ENCODE assay signal across 8 mouse cellular contexts in the genomic region with DNA sequence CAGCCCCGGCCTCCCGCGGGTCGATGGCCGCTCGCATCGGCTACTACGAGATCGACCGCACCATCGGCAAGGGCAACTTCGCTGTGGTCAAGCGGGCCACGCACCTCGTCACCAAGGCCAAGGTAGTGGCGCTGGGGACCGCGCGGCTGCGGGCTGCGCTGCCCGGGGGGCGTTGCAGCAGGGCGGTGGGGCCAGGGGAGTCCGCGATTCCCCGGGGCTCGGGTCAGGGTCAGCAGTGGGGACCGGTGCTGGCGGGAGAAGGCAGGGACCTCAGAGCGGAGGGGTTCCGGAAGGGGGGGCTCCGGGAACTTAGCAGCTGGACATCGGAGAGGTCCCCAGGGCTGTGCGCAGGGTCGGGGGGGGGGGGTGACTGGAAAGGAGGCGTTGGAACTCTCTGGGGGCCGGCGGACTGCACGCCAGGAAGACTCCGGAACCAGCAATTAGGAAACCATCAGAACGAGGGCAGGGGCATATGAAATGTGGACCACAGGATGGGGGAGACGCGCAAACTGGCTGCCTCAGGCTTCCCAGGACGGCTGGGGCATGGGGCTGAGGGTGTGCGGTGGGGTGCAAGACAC. TPM values are rescaled to one million over a fixed set of nuclear protein-coding genes. Genes with fewer than 3 reads are reported as not detected.
A peak's percentile ranks its signal among the peaks of the same experiment; 100 is the strongest.
DNase-seq lines count a peak whose midpoint lies in the region; ATAC-seq and TF ChIP-seq lines count a peak whose summit lies in the region.

No protein-coding gene starts in this region.

- peak overlapping the region; percentile 95 for H3K9ac ChIP-seq in embryonic facial prominence, embryonic 15.5 days
- peak overlapping the region; percentile 95 for H3K9ac ChIP-seq in hindbrain, embryonic 11.5 days (ENCODE audit: low read depth, low read length)
- peak overlapping the region; percentile 97 for H3K9ac ChIP-seq in limb, embryonic 14.5 days (ENCODE audit: low read depth, low read length, severe bottlenecking)
- H3K9ac ChIP-seq in midbrain, postnatal 0 days (replicated peaks; ENCODE audit: low read length, poor library complexity, severe bottlenecking): peak overlapping the region; percentile 97

- DNase-seq in lung, adult 18-20 months: peak; percentile 44 to 45
- no peak for DNase-seq in lung, postnatal 25 days (ENCODE audit: low spot score)
- DNase-seq in ZHBTc4 (ENCODE audit: low read depth, low spot score): peak; percentile 54
- DNase-seq in hindbrain, embryonic 11.5 days (ENCODE audit: low spot score): peak; percentile 64
- no peak for DNase-seq in limb, embryonic 14.5 days (ENCODE audit: low spot score)
- no peak for DNase-seq in midbrain, postnatal 0 days (ENCODE audit: low spot score)
- DNase-seq in thymus, postnatal 4 days: peak; percentile 66

- H3K4me2 ChIP-seq in embryonic facial prominence, embryonic 15.5 days (replicated peaks): peak overlapping the region; percentile 75
- H3K4me2 ChIP-seq in hindbrain, embryonic 11.5 days (replicated peaks; ENCODE audit: low read depth, low read length): peak overlapping the region; percentile 74
- H3K4me2 ChIP-seq in limb, embryonic 14.5 days (replicated peaks; ENCODE audit: low read depth, low read length, severe bottlenecking): peak overlapping the region; percentile 81
- peak overlapping the region; percentile 90 for H3K4me2 ChIP-seq in midbrain, postnatal 0 days (ENCODE audit: low read depth, low read length, poor library complexity, severe bottlenecking)

- peaks cover 41% of the 10 kb centered on the region for H3K4me1 ChIP-seq in embryonic facial prominence, embryonic 15.5 days
- H3K4me1 ChIP-seq in hindbrain, embryonic 11.5 days (replicated peaks; ENCODE audit: control insufficient read depth, insufficient read depth, low read length): peaks cover 4% of the 10 kb centered on the region
- peaks cover 34% of the 10 kb centered on the region for H3K4me1 ChIP-seq in limb, embryonic 14.5 days (ENCODE audit: control insufficient read depth, insufficient read depth, low read length)
- peaks cover 6% of the 10 kb centered on the region for H3K4me1 ChIP-seq in midbrain, postnatal 0 days (ENCODE audit: insufficient read depth, low read length)

- no peak for TF ChIP-seq CTCF in midbrain, postnatal 0 days (IDR thresholded peaks at IDR 0.05)

- no peaks in the 10 kb centered on the region for H3K27me3 ChIP-seq in embryonic facial prominence, embryonic 15.5 days
- H3K27me3 ChIP-seq in hindbrain, embryonic 11.5 days (ENCODE audit: control insufficient read depth, insufficient read depth, low read length): no peaks in the 10 kb centered on the region
- no peaks in the 10 kb centered on the region for H3K27me3 ChIP-seq in limb, embryonic 14.5 days (ENCODE audit: control insufficient read depth, insufficient read depth, low read length)
- H3K27me3 ChIP-seq in midbrain, postnatal 0 days (ENCODE audit: insufficient read depth, low read length): no peaks in the 10 kb centered on the region

- H3K4me3 ChIP-seq in embryonic facial prominence, embryonic 15.5 days (replicated peaks): peak overlapping the region; percentile 82
- H3K4me3 ChIP-seq in hindbrain, embryonic 11.5 days (ENCODE audit: low read depth, low read length): peak overlapping the region; percentile 94
- peak overlapping the region; percentile 99 for H3K4me3 ChIP-seq in limb, embryonic 14.5 days (replicated peaks; ENCODE audit: low read length)
- H3K4me3 ChIP-seq in midbrain, postnatal 0 days (ENCODE audit: low read depth, low read length): peak overlapping the region; percentile 99

- TF ChIP-seq POLR2A in limb, embryonic 14.5 days (IDR thresholded peaks at IDR 0.05; ENCODE audit: borderline replicate concordance, extremely low read depth, insufficient read depth, insufficient read length): no peak

- H3K9me3 ChIP-seq in embryonic facial prominence, embryonic 15.5 days (replicated peaks): no peaks in the 10 kb centered on the region
- H3K9me3 ChIP-seq in hindbrain, embryonic 11.5 days (ENCODE audit: control insufficient read depth, low read length): no peaks in the 10 kb centered on the region
- H3K9me3 ChIP-seq in limb, embryonic 14.5 days (ENCODE audit: control insufficient read depth, low read length): no peaks in the 10 kb centered on the region
- no peaks in the 10 kb centered on the region for H3K9me3 ChIP-seq in midbrain, postnatal 0 days (ENCODE audit: low read length)

- peaks cover under 1% of the 10 kb centered on the region; the same call in 1 of the 2 replicates for H3K36me3 ChIP-seq in embryonic facial prominence, embryonic 15.5 days
- H3K36me3 ChIP-seq in hindbrain, embryonic 11.5 days (ENCODE audit: control insufficient read depth, insufficient read depth, low read length): no peaks in the 10 kb centered on the region
- H3K36me3 ChIP-seq in limb, embryonic 14.5 days (ENCODE audit: control insufficient read depth, insufficient read depth, low read length): no peaks in the 10 kb centered on the region
- no peaks in the 10 kb centered on the region for H3K36me3 ChIP-seq in midbrain, postnatal 0 days (ENCODE audit: insufficient read depth, low read length)

- peak overlapping the region; percentile 88 for H3K27ac ChIP-seq in embryonic facial prominence, embryonic 15.5 days (replicated peaks)
- peak overlapping the region; percentile 93 for H3K27ac ChIP-seq in hindbrain, embryonic 11.5 days (ENCODE audit: low read depth, low read length)
- peak overlapping the region; percentile 83 for H3K27ac ChIP-seq in limb, embryonic 14.5 days (replicated peaks; ENCODE audit: low read depth, low read length)
- peak overlapping the region; percentile 93 for H3K27ac ChIP-seq in midbrain, postnatal 0 days (ENCODE audit: low read depth, low read length)

- peak; percentile 37; the same call in 1 of the 2 replicates for ATAC-seq in embryonic facial prominence, embryonic 15.5 days (ENCODE audit: insufficient number of reproducible peaks, low FRiP score, low TSS enrichment, low read depth)
- peak; percentile 73 for ATAC-seq in hindbrain, embryonic 11.5 days (ENCODE audit: low FRiP score)
- peak; percentile 9 for ATAC-seq in limb, embryonic 14.5 days (ENCODE audit: low FRiP score, low read depth)
- peak; percentile 68 for ATAC-seq in midbrain, postnatal 0 days (ENCODE audit: low FRiP score)

- under 1% methylated on average over 45 of the region's 46 CpGs for WGBS in embryonic facial prominence, embryonic 15.5 days
- WGBS in hindbrain, embryonic 11.5 days: 0% methylated on average over 35 of the region's 46 CpGs
- WGBS in limb, embryonic 14.5 days: under 1% methylated on average over 45 of the region's 46 CpGs
- WGBS in midbrain, postnatal 0 days: under 1% methylated on average over 37 of the region's 46 CpGs

RNA-seq across cellular contexts. Expression of gene Sik3, which starts 0.5 kb away (rescaled TPM):
- polyA plus RNA-seq in embryonic facial prominence, embryonic 15.5 days (2015; fragmentation: Nextera tagmentation; extraction: Ambion mirVana): 15.1 and 16.2 TPM in 2 replicates
- 9.0 and 10.1 TPM in 2 replicates for polyA plus RNA-seq in hindbrain, embryonic 11.5 days (2014; fragmentation: Nextera tagmentation; extraction: Ambion mirVana)
- 23.9 and 26.7 TPM in 2 replicates for polyA plus RNA-seq in limb, embryonic 14.5 days (2012; rRNA removed)
- 13.7 and 15.1 TPM in 2 replicates for polyA plus RNA-seq in limb, embryonic 14.5 days (2014; fragmentation: Nextera tagmentation; extraction: Ambion mirVana)
- total RNA-seq in midbrain, postnatal 0 days (2014; rRNA removed): 36.4 and 38.4 TPM in 2 replicates
- 11.2 and 12.5 TPM in 2 replicates for polyA plus RNA-seq in midbrain, postnatal 0 days (2015; fragmentation: Nextera tagmentation; extraction: Ambion mirVana)

RNA-seq across cellular contexts. Expression of gene Pafah1b2, which starts 0.6 kb away (rescaled TPM):
- 161 and 173 TPM in 2 replicates for polyA plus RNA-seq in embryonic facial prominence, embryonic 15.5 days (2015; fragmentation: Nextera tagmentation; extraction: Ambion mirVana)
- polyA plus RNA-seq in hindbrain, embryonic 11.5 days (2014; fragmentation: Nextera tagmentation; extraction: Ambion mirVana): 282 and 301 TPM in 2 replicates
- 70.1 and 87.2 TPM in 2 replicates for polyA plus RNA-seq in limb, embryonic 14.5 days (2012; rRNA removed)
- 174 and 175 TPM in 2 replicates for polyA plus RNA-seq in limb, embryonic 14.5 days (2014; fragmentation: Nextera tagmentation; extraction: Ambion mirVana)
- total RNA-seq in midbrain, postnatal 0 days (2014; rRNA removed): 237 and 357 TPM in 2 replicates
- polyA plus RNA-seq in midbrain, postnatal 0 days (2015; fragmentation: Nextera tagmentation; extraction: Ambion mirVana): 241 and 249 TPM in 2 replicates

RNA-seq across cellular contexts. Expression of gene Sidt2, which starts 58.0 kb away (rescaled TPM):
- 62.1 and 62.3 TPM in 2 replicates for polyA plus RNA-seq in embryonic facial prominence, embryonic 15.5 days (2015; fragmentation: Nextera tagmentation; extraction: Ambion mirVana)
- 23.4 and 23.6 TPM in 2 replicates for polyA plus RNA-seq in hindbrain, embryonic 11.5 days (2014; fragmentation: Nextera tagmentation; extraction: Ambion mirVana)
- polyA plus RNA-seq in limb, embryonic 14.5 days (2012; rRNA removed): 121 and 190 TPM in 2 replicates
- 56.1 and 58.7 TPM in 2 replicates for polyA plus RNA-seq in limb, embryonic 14.5 days (2014; fragmentation: Nextera tagmentation; extraction: Ambion mirVana)
- total RNA-seq in midbrain, postnatal 0 days (2014; rRNA removed): 107 and 115 TPM in 2 replicates
- 46.7 and 50.8 TPM in 2 replicates for polyA plus RNA-seq in midbrain, postnatal 0 days (2015; fragmentation: Nextera tagmentation; extraction: Ambion mirVana)

Comparison
In these comparisons a context has a peak if more than half of its experiments do, and no peak if none do; other contexts are left out.
1. DNase-seq: peak in lung, adult 18-20 months (2 of 2), ZHBTc4 (single experiment), hindbrain, embryonic 11.5 days (single experiment) and thymus, postnatal 4 days (single experiment); none in lung, postnatal 25 days (single experiment), limb, embryonic 14.5 days (single experiment) and midbrain, postnatal 0 days (single experiment).
2. ATAC-seq: peak in every context shown above with its lines; median percentile 73 in hindbrain, embryonic 11.5 days; 68 in midbrain, postnatal 0 days; 37 in embryonic facial prominence, embryonic 15.5 days; 9 in limb, embryonic 14.5 days.
3. Peak in every context shown above with its lines, with median percentiles within 50 percentile points of each other: H3K27ac ChIP-seq, H3K4me2 ChIP-seq, H3K4me3 ChIP-seq and H3K9ac ChIP-seq.